Mouse (Mus musculus) erythroblast, embryonic 14.5 days (primary cell): Measurements from ENCODE around the gene Dzip1. TPM values are rescaled to one million over a fixed set of nuclear protein-coding genes. Genes with fewer than 3 reads are reported as not detected.

ENCODE experiments used
- H3K27me3 ChIP-seq: 2 replicates; pipeline ENCODE4 v1.6.1; 2012; ENCODE audit warnings: inconsistent platforms; ENCODE audit not compliant: control insufficient read depth
- H3K36me3 ChIP-seq: 2 replicates; pipeline ENCODE4 v1.6.1; 2012; ENCODE audit warnings: mild to moderate bottlenecking, inconsistent platforms; ENCODE audit not compliant: control insufficient read depth
- H3K4me1 ChIP-seq: 2 replicates; pipeline ENCODE4 v1.6.1; 2012; ENCODE audit warnings: inconsistent platforms; ENCODE audit not compliant: control insufficient read depth
- H3K4me3 ChIP-seq: replicated peaks from 2 replicates; pipeline ENCODE3; 2012; ENCODE audit warnings: moderate library complexity, mild to moderate bottlenecking, inconsistent platforms
- H3K9me3 ChIP-seq: 2 replicates; pipeline ENCODE4 v1.6.1; 2012; ENCODE audit warnings: low read length, inconsistent platforms, mixed read lengths; ENCODE audit not compliant: control insufficient read depth
- GATA1 ChIP-seq: IDR thresholded peaks from 2 replicates; pipeline ENCODE4 v1.6.1; 2012; ENCODE audit warnings: low read length, inconsistent platforms, mixed read lengths
- TAL1 ChIP-seq: IDR thresholded peaks from 3 replicates; pipeline ENCODE4 v1.6.1; 2012; ENCODE audit warnings: low read length, inconsistent platforms, mixed read lengths
- polyA plus RNA-seq: library from polyadenylated mRNA; stranded (reverse); fragments of >175 nt; gene quantifications from 2 replicates; pipeline ENCODE4 v1.2.3, GENCODE M21; 2012

The Dzip1 gene
- polyA plus RNA-seq, result 0.13 and 0.15 TPM in 2 replicates

DNA sequence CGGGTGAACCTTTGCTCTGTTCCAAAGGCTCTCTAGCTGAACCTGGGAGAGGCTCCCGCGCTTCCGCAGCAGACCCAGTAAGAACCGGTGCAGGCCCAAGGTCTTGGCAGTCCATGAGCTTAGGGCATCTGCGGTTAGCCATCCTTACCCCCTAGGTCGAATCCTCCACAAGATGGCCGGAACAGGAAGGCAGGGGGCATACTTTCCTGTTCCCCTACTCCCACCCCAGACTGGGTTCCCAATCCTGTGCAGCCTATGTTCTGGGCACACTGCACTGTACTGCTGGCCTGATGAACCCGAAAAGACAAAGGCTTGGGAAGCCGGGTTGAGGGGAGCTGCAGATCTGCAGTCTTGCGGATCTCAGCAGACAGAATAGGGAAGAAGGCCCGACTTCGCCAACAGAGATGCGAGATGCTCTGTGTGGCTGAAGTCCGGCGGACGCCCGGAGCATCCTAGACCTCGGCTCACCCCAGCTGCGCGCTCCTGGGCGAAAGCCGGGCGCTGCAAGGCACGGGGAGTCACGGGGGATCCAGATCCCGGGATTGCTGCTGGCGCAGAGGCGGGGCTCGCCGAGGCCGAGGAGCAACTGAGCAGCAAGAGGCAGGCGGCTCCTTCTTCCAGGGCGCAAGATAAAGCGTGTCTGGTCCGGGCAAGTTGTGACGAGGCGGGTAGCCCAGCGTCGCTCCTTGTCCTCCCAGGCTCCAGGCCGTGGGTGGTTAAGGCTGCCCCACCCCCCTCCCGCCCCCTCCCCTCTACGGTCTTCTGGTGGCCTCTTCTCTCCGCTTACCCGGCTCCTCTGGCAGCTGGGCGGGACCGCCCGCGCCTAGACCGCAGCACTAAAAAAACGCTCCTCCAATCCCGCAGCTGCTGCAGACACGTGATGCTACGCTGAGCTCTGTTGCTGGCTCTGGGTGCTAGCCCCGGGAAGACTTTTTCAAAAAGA is at the start of gene Dzip1:
Gene Dzip1 (minus strand): TSS at position 788 of the 943 bp plus-strand sequence.
- Histone ChIP-seq H3K4me1 (peaks cover 3% of the 10 kb centered on the region; the same call in 1 of the 2 replicates), H3K27me3 (peaks cover 71% of the 10 kb centered on the region), H3K36me3 (no peaks in the 10 kb centered on the region), H3K9me3 (peaks cover 8% of the 10 kb centered on the region; the same call in 1 of the 2 replicates), H3K4me3 (peak within 1 kb of the TSS; percentile 18)
- TF ChIP-seq TAL1, result no peak
- TF ChIP-seq GATA1, result no peak

DNA sequence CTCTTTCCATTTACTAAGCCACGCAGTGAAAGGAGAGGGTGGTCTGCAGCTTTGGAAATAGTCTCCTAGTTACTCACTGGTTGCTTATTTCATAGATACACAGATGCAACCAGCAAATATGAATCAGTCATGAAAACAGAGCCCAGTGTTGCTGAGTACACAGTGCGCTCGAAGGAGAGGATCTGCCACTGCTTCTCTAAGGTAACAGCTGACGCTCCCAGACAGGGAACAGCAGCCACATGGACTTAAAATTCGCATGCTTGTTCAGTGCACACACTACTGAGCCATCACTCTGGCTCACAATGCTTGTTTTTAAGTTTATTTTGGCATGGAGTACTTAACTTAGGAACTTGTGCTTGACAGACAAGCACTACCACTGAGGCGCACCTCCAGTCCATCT is 47.0 kb upstream of the Dzip1 start:
- TF ChIP-seq TAL1 (no peak), GATA1 (no peak)
- no peaks in the 10 kb centered on the region for H3K9me3 ChIP-seq
- H3K4me3 ChIP-seq, result no peak overlapping the region
- H3K27me3 ChIP-seq, result no peaks in the 10 kb centered on the region
- no peaks in the 10 kb centered on the region for H3K4me1 ChIP-seq
- peaks cover 94% of the 10 kb centered on the region for H3K36me3 ChIP-seq

DNA sequence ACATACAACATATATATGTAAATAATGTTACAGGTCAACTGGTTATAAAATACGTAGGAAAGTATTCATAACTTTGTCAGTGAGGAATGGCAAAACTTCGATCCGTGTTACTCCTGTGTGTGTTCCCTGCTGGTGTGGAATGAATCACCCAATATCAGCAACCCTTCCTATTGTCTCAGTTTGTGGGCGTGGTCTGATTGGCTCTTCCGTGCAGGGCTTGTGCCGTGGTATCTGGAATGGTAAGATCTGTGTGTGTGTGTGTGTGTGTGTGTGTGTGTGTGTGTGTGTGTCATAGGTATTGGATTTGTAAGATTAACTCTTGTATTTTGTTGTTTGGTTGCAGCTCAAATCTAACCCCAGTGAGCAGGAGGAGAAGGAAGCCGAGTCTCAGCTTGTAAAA is 42.4 kb upstream of the Dzip1 start:
- peaks cover 68% of the 10 kb centered on the region for H3K36me3 ChIP-seq

DNA sequence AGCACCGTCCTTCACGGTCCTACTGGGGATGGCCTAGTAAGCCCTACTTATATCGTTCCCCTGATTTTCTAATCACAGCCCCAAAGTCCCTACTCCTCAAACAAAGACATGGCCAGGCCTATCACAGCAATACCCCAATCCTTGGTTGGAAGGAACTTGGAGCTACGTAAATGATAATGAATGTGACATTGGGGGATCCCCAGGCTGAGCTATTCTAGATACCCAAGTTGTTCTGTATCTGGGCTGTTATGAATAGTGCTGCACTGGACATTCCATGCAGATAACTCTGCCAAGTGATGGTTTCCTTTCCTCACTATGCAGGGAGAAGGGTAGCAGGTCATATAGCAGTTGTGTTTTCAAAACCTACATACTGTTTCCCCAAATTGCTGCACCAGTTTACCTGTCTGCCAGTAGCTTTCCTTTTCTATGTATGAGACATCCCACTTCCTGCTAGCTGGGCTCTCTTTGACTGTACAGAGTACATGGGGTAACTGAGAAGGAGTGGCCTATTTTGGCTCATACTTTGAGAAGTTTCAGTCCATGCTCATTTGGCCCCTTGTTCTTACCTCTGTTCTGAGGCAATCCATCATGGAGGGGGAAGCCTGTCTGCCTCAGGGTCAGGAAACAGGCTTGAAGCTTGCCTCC is 40.2 kb upstream of the Dzip1 start:
- H3K9me3 ChIP-seq, result no peaks in the 10 kb centered on the region
- H3K4me3 ChIP-seq, result no peak overlapping the region
- TF ChIP-seq GATA1 (no peak), TAL1 (no peak)
- H3K4me1 ChIP-seq, result no peaks in the 10 kb centered on the region
- no peaks in the 10 kb centered on the region for H3K27me3 ChIP-seq
- H3K36me3 ChIP-seq, result peaks cover 68% of the 10 kb centered on the region

More for the DNA sequence above, 42.4 kb upstream of the Dzip1 start:
- no peaks in the 10 kb centered on the region for H3K27me3 ChIP-seq
- no peaks in the 10 kb centered on the region for H3K4me1 ChIP-seq
- no peak for TF ChIP-seq GATA1
- TF ChIP-seq TAL1, result no peak
- H3K9me3 ChIP-seq, result no peaks in the 10 kb centered on the region
- no peak overlapping the region for H3K4me3 ChIP-seq

DNA sequence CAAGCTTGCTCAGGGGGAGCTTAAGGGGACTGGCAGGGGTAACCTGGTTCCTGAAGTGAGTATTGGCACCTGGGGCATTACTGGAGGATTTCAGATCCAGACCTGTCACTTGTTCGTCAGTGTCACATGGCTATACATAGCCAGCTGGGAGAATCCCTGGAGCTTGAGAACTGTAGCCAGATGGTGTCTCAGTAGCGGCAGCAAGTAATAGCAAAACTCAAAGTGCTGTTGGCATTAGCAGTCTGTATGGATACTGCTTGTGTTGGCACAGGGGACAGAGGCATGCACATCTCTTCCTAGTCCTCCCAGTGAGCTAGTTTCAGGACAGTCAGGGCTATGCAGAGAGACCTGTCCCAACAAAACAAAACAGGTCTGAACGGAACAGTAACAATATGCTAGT is 32.8 kb upstream of the Dzip1 start:
- no peak overlapping the region for H3K4me3 ChIP-seq
- no peaks in the 10 kb centered on the region for H3K27me3 ChIP-seq
- no peaks in the 10 kb centered on the region for H3K9me3 ChIP-seq
- H3K4me1 ChIP-seq, result no peaks in the 10 kb centered on the region
- TF ChIP-seq GATA1, result no peak
- H3K36me3 ChIP-seq, result peaks cover 91% of the 10 kb centered on the region

DNA sequence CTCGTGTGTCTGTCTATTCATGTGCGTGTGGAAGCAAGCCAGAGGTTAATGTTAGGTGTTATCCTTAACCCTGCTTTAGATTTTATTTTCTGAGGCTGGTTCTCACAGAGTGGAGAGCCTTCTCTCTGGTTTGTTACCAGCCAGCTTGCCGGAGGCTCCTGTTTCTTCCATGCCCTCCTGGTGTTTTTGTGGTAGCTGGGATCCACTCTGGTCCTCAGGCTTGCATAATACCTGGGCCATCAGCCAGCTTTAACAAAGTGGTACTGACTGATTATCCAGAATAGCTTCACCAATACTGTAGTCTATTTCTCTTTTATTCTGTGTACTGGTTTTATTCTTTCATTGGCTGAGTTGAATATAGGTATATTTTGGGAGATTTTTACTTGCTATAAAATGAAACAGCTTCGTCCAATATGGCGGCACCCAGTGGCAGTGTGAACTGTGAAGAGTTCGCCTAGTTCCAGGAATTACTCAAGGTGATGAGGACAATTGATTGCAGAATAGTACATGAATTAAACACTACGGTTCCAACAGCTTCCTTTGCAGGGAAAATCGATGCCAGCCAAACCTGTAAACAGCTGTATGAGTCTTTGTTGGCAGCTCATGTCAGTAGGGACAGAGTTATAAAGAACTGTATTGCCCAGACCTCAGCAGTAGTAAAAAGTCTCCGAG is 26.8 kb upstream of the Dzip1 start:
- Histone ChIP-seq H3K9me3 (no peaks in the 10 kb centered on the region), H3K27me3 (no peaks in the 10 kb centered on the region), H3K4me3 (no peak overlapping the region), H3K36me3 (peaks cover 43% of the 10 kb centered on the region), H3K4me1 (no peaks in the 10 kb centered on the region; the same call in 1 of the 2 replicates)
- TF ChIP-seq TAL1 (no peak), GATA1 (no peak)

DNA sequence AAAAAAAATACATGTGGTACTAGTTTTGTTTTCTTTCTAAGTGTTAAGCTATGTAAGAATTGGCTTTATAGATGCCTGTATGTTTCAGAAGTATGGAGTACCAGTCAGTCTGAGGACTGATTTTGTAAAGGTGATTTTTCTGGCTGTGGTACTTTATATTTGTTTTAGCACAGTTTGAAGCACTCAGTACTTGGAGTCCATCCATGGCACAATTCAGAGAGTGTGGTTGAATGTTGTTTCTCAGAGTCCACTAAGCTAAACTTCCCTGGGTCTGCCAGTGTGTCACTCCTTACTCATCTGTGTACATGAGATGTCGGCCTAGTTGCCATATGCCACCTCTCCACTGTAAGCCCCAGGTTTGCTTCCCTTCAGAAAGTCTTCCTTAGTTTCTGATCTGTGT is 23.6 kb upstream of the Dzip1 start:
- no peak overlapping the region for H3K4me3 ChIP-seq
- H3K9me3 ChIP-seq, result no peaks in the 10 kb centered on the region
- H3K36me3 ChIP-seq, result peaks cover 20% of the 10 kb centered on the region

DNA sequence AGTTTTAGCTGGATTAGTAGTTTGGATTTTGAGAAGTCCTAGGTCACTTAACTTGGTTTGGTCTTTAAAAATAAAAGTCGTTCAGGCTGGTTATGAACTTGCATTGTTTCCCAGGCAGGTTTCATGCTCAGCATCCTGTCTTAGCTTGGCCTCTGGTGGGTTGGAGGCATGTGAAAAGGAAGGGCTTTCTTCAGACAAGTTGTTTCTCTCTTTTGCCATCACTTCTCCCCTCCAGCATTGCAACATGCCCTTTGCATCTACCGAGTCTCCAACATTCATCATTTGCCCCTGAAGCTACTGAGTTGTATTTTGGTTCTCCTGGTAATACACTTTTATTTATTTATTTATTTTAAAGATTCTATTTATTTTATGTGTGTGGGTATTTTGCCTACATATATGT is 19.4 kb upstream of the Dzip1 start:
- no peak overlapping the region for H3K4me3 ChIP-seq
- H3K4me1 ChIP-seq, result peaks cover 11% of the 10 kb centered on the region
- no peak for TF ChIP-seq GATA1
- no peak for TF ChIP-seq TAL1
- H3K27me3 ChIP-seq, result no peaks in the 10 kb centered on the region
- no peaks in the 10 kb centered on the region for H3K9me3 ChIP-seq
- peaks cover 14% of the 10 kb centered on the region for H3K36me3 ChIP-seq

More for the DNA sequence above, 23.6 kb upstream of the Dzip1 start:
- TF ChIP-seq GATA1 (no peak), TAL1 (no peak)
- Histone ChIP-seq H3K27me3 (no peaks in the 10 kb centered on the region), H3K4me1 (no peaks in the 10 kb centered on the region; the same call in 1 of the 2 replicates)

DNA sequence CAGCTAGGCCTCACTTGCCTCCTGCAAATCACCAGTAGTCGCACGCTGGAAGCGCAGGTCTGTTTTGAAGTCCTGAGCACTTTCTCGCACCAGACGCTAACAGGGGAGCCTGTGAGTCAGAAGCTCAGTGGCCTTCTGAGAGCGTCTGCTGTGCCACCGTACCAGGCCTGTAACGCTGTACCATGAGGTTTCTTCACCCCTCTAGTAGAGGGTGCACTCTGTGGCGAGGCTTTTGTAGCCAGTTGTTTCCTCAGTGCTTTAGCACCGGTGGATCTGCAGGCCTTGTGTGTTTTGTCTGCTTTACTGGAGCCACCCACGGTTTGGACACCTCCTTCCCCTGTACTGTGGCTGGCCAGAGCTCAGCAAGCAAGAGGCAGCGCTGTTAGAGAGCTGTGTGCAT is 16.8 kb upstream of the Dzip1 start:
- Histone ChIP-seq H3K4me3 (no peak overlapping the region), H3K36me3 (peaks cover 14% of the 10 kb centered on the region), H3K9me3 (no peaks in the 10 kb centered on the region), H3K4me1 (peaks cover 29% of the 10 kb centered on the region), H3K27me3 (no peaks in the 10 kb centered on the region)
- TF ChIP-seq TAL1, result no peak
- no peak for TF ChIP-seq GATA1
